Mouse (Mus musculus) liver, postnatal 0 days (tissue): ENCODE results near the gene Uox.

Experiments
- CTCF ChIP-seq: sonication (generic); IDR thresholded peaks from 2 replicates; pipeline ENCODE4 v1.5.1; 2016; ENCODE audit warnings: antibody characterized with exemption, low read depth
- EP300 ChIP-seq: IDR thresholded peaks from 2 replicates; pipeline ENCODE4 v1.6.1; 2016; ENCODE audit warnings: antibody characterized with exemption, low read depth, mild to moderate bottlenecking

DNA sequence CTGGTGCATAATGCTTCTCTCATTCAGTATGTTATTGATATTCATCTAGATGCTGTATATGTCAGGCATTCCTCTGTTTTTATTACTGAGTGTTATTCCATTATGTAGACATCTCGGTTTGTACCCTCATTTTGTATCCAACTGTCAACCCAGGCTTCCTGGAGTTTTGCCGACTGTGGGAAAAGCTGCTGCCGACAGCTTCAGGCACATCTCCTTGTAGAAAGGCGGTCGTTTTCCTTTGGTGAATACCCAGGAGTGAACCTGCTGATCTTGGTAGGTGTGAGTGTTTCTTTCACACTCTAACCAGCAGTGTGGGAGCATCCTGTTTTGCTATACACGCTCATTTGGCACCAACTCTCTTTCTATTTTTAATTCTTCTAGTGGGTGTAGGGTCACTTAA lies 90.8 kb downstream of the Uox start:
- no peak for TF ChIP-seq CTCF
- no peak for TF ChIP-seq EP300
